Mouse (Mus musculus): ENCODE results near the gene Npepps. TPM values are rescaled to one million over a fixed set of nuclear protein-coding genes. Genes with fewer than 3 reads are reported as not detected.
A peak's percentile ranks its signal among the peaks of the same experiment; 100 is the strongest.
"Not testable (repeated sequence)": the region's sequence is repeated elsewhere in the genome, so short reads cannot be mapped to it uniquely, and the experiment has no call there.

Npepps gene
- polyA plus RNA-seq (2015; fragmentation: Nextera tagmentation; extraction: Ambion mirVana) = 19.1 and 22.0 TPM in 2 replicates

DNA sequence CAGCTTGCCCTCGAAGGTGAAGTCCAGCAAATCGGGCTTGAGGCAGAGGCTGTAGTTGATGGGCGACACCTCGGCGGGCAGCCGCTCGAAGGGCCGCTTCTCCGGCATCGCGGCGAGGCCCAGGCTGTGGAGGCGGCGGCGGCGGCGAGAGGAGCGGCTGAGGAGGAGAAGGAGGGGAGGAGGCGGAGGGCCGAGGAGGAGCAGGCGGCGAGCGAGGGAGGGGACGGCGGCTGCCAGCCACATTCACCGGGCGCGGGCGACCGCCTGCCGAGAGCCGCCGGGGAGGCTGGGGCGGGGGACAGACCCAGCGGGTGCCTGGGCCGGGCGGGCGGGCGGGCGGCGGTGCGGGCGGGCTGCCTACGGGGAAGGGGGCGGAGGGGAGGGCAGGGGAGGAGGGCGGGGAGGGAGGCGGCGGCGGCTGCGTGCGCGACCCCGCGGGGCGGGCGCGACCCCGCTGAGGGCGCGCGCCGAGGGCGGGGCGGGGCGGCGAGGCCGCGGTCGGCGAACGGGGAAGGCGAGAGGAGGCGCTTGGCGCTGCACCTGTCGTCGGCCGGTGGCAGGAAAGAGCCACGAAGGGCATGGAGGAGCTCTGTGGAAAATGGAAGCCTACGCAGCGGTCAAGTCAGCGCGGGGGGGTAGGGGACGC, at the start of gene Npepps:
Gene Npepps (minus strand): TSS at position 423 of the 646 bp plus-strand sequence.
- Histone ChIP-seq H3K27ac (peak within 1 kb of the TSS; percentile 90), H3K4me2 (peak within 1 kb of the TSS; percentile 97), H3K9me3 (replicated peaks) (no peaks in the 10 kb centered on the region), H3K4me1 (replicated peaks) (peaks cover 38% of the 10 kb centered on the region), H3K27me3 (no peaks in the 10 kb centered on the region; the same call in 1 of the 2 replicates), H3K9ac (peak within 1 kb of the TSS; percentile 97), H3K36me3 (no peaks in the 10 kb centered on the region), H3K4me3 (replicated peaks) (peak within 1 kb of the TSS; percentile 95)
- peak; percentile 69 for DNase-seq
- WGBS (ENCODE audit: insufficient replicate concordance) = under 1% methylated on average over 67 of the region's 83 CpGs
- peak; percentile 84 for ATAC-seq (ENCODE audit: low read depth)

DNA sequence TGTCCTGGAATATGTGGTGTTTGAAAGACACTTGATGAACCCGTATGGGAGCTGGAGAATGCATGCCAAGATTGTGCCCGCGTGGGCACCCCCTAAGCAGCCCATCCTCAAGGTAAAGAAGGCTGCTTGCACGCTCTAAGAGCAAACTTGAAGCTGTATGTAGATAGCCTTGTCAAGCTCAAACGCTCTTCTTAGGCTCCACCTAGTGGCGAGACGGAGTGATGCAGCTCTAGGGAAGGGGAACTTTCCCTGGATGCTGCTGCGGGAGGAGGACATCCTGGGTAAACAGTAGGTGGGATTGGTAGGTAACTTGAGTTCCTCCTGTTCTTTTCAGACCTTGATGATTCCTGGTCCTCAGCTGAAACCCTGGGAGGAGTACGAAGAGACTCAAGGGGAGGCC, 47.7 kb upstream of the Npepps start:
- WGBS (ENCODE audit: insufficient replicate concordance) = 22% methylated on average over 9 of the region's 9 CpGs
- ATAC-seq (ENCODE audit: low read depth) (0 out of 2 replicates have a peak, but pooled peaks have one; percentile 31), DNase-seq (peak; percentile 41)
- Histone ChIP-seq H3K9ac (no peak overlapping the region), H3K4me1 (replicated peaks) (peaks cover 6% of the 10 kb centered on the region), H3K27me3 (no peaks in the 10 kb centered on the region), H3K4me2 (no peak overlapping the region), H3K36me3 (peaks cover 58% of the 10 kb centered on the region), H3K27ac (no peak overlapping the region), H3K9me3 (replicated peaks) (no peaks in the 10 kb centered on the region), H3K4me3 (replicated peaks) (no peak overlapping the region)

GRCm38 (mm10) chr11:97325224-97325623, 44.8 kb upstream of the Npepps start:
- DNase-seq (no peak), ATAC-seq (ENCODE audit: low read depth) (no peak)
- Histone ChIP-seq H3K4me3 (replicated peaks) (no peak overlapping the region), H3K4me2 (no peak overlapping the region), H3K36me3 (peaks cover 64% of the 10 kb centered on the region), H3K27me3 (no peaks in the 10 kb centered on the region), H3K4me1 (replicated peaks) (no peaks in the 10 kb centered on the region), H3K27ac (no peak overlapping the region), H3K9ac (no peak overlapping the region), H3K9me3 (replicated peaks) (no peaks in the 10 kb centered on the region)
- WGBS (ENCODE audit: insufficient replicate concordance) = 47% methylated on average over 1 of the region's 1 CpGs

DNA sequence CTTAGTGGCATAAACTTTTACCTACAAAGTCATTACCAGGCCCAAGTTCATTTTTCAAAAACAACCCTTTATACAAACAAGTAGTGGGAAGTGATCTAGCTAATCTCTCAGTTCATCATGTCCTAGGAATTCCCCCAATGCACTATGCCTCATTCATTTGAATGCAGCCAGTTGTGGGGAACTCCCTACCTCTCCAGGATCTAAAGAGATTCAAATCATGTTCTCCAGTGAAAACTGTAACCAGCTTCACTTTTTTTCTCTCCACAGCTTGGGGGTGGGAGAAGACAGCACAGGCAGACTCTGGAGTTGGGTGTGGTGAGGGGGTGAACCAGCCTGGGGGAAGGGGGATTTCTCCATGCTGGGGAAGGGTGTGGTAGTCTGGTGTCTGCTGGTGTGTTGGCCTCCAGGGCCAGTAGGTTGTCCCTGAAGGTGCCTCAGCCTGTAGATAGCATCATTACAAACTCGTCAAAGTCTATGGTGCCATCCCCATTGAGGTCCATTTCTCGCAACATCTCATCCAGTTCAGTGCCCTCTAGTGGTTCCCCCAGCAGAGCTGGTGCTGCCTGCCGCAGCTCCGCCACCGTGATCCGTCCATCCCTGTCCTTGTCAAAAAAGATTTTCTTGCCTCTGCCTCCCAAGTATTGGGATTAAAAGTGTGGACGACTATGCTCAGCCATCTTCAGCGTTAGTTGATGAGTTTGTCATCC, 41.6 kb upstream of the Npepps start:
- H3K9ac ChIP-seq; DNase-seq; H3K9me3 ChIP-seq (replicated peaks); H3K4me3 ChIP-seq (replicated peaks); H3K27ac ChIP-seq; H3K27me3 ChIP-seq; H3K4me2 ChIP-seq; H3K4me1 ChIP-seq (replicated peaks): not testable (repeated sequence)
- peaks cover 50% of the 10 kb centered on the region for H3K36me3 ChIP-seq
- ATAC-seq (ENCODE audit: low read depth) = 0 out of 2 replicates have a peak, but pooled peaks have one; percentile 48
- WGBS (ENCODE audit: insufficient replicate concordance) = 74% methylated on average over 8 of the region's 8 CpGs

DNA sequence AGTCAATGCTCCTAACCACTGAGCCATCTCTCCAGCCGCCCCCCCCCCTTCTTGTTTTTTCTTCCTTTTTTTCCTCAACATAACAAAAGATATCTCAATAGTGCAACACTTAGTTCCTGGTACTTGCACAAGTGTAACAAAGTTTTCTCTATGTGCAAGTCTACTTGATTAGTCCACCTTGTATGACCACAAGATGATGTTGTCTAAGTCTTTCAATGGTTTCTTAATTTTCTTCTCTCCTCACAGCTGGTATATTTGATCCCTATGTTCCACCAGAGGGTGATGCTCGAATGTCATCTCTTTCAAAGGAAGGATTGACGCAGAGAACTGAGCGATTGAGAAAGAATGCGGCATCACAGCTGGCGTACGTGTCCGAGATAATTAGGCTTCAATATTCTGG, 40.8 kb upstream of the Npepps start:
- H3K36me3 ChIP-seq = peaks cover 42% of the 10 kb centered on the region
- H3K4me3 ChIP-seq (replicated peaks) = no peak overlapping the region
- ATAC-seq (ENCODE audit: low read depth) = no peak
- H3K4me2 ChIP-seq = no peak overlapping the region
- H3K9me3 ChIP-seq (replicated peaks) = no peaks in the 10 kb centered on the region
- DNase-seq = no peak
- WGBS (ENCODE audit: insufficient replicate concordance) = 84% methylated on average over 8 of the region's 8 CpGs
- peaks cover 8% of the 10 kb centered on the region for H3K4me1 ChIP-seq (replicated peaks)
- H3K27me3 ChIP-seq = no peaks in the 10 kb centered on the region
- H3K9ac ChIP-seq = no peak overlapping the region
- no peak overlapping the region for H3K27ac ChIP-seq

- peaks cover 15% of the 10 kb centered on the region for H3K27me3 ChIP-seq
- under 1% methylated on average over 50 of the region's 50 CpGs for WGBS (ENCODE audit: insufficient replicate concordance)
- peaks cover 13% of the 10 kb centered on the region; the same call in 1 of the 2 replicates for H3K36me3 ChIP-seq
- DNase-seq = peak; percentile 98
- peak within 1 kb of the TSS; percentile 69 for H3K4me3 ChIP-seq (replicated peaks)
- ATAC-seq (ENCODE audit: low read depth) = peak; percentile 93
- H3K4me2 ChIP-seq = peak within 1 kb of the TSS; percentile 62
- peak within 1 kb of the TSS; percentile 55 for H3K27ac ChIP-seq
- peaks cover 24% of the 10 kb centered on the region for H3K4me1 ChIP-seq (replicated peaks)
- H3K9ac ChIP-seq = peak within 1 kb of the TSS; percentile 72
- H3K9me3 ChIP-seq (replicated peaks) = no peaks in the 10 kb centered on the region
Measured at GRCm38 (mm10) chr11:97315504-97316503, 35.4 kb upstream of the Npepps start, which contains the start of gene Mrpl45. TSS of gene Mrpl45 (plus strand) at chr11:97315716.

DNA sequence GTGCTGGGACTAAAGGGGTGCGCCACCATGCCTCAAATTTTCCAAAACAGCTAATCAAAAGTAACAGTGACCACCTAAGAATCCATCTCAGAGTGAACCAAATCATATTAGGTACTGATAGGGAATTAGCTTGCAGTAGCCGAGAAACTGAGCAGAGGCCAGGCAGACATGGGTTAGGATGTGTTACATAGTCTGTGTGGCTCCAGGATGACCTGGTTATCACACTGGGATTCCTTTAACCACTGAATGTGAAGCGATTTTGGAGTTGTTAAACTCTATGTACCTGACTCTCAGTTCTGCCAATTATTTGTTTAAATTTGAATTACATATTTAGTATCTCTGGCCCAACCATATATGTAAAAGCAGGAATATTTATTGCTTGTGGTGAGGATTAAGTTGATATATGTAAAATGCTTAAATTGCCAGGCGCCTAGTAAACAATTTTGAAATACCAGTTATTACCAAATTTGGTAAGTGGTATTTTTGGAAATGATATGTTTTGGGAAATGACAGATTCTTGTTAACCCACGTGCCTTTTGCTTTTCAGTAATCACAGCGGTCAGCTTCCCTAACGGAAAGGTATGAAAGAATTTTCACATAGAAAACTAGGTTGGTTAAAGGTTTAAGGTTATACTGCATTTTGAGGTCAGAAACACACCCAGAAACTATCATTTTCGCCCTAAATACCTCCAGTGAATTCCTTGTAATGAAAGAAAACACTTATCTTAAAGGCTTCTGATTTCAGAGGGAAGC, 34.5 kb upstream of the Npepps start:
- peak overlapping the region; percentile 69 for H3K4me3 ChIP-seq (replicated peaks)
- 38% methylated on average over 8 of the region's 8 CpGs for WGBS (ENCODE audit: insufficient replicate concordance)
- H3K9ac ChIP-seq = peak overlapping the region; percentile 64
- no peak for DNase-seq
- peak overlapping the region; percentile 55 for H3K27ac ChIP-seq
- H3K4me2 ChIP-seq = peak overlapping the region; percentile 62
- peaks cover 33% of the 10 kb centered on the region for H3K4me1 ChIP-seq (replicated peaks)
- H3K9me3 ChIP-seq (replicated peaks) = no peaks in the 10 kb centered on the region
- H3K27me3 ChIP-seq = peaks cover 23% of the 10 kb centered on the region
- H3K36me3 ChIP-seq = peaks cover 11% of the 10 kb centered on the region; the same call in 1 of the 2 replicates
- ATAC-seq (ENCODE audit: low read depth) = no peak

- H3K4me3 ChIP-seq (replicated peaks) = no peak overlapping the region
- no peaks in the 10 kb centered on the region for H3K9me3 ChIP-seq (replicated peaks)
Measured at GRCm38 (mm10) chr11:97314110-97314509, 33.7 kb upstream of the Npepps start.

GRCm38 (mm10) chr11:97312871-97313270, 32.4 kb upstream of the Npepps start:
- not testable (repeated sequence) for H3K9me3 ChIP-seq (replicated peaks); H3K36me3 ChIP-seq; H3K9ac ChIP-seq; DNase-seq; H3K4me3 ChIP-seq (replicated peaks); H3K27ac ChIP-seq; ATAC-seq (ENCODE audit: low read depth); H3K4me2 ChIP-seq
- peaks cover 42% of the 10 kb centered on the region for H3K4me1 ChIP-seq (replicated peaks)
- H3K27me3 ChIP-seq = peaks cover 31% of the 10 kb centered on the region
- 53% methylated on average over 1 of the region's 1 CpGs for WGBS (ENCODE audit: insufficient replicate concordance)

More at GRCm38 (mm10) chr11:97314110-97314509, 33.7 kb upstream of the Npepps start:
- Histone ChIP-seq H3K9ac (no peak overlapping the region), H3K4me2 (no peak overlapping the region), H3K4me1 (replicated peaks) (peaks cover 41% of the 10 kb centered on the region), H3K36me3 (peaks cover 9% of the 10 kb centered on the region; the same call in 1 of the 2 replicates), H3K27ac (no peak overlapping the region), H3K27me3 (peaks cover 31% of the 10 kb centered on the region)
- ATAC-seq (ENCODE audit: low read depth) (no peak), DNase-seq (no peak)
- WGBS (ENCODE audit: insufficient replicate concordance) = 83% methylated on average over 3 of the region's 3 CpGs

GRCm38 (mm10) chr11:97310895-97311631, 30.6 kb upstream of the Npepps start:
- DNase-seq = no peak
- Histone ChIP-seq H3K4me3 (replicated peaks) (peak overlapping the region; percentile 34), H3K4me1 (replicated peaks) (peaks cover 32% of the 10 kb centered on the region), H3K27ac (no peak overlapping the region), H3K9me3 (replicated peaks) (no peaks in the 10 kb centered on the region), H3K4me2 (peak overlapping the region; percentile 61), H3K36me3 (no peaks in the 10 kb centered on the region), H3K9ac (peak overlapping the region; percentile 37; the same call in 1 of the 2 replicates), H3K27me3 (peaks cover 31% of the 10 kb centered on the region)
- ATAC-seq (ENCODE audit: low read depth) = no peak
- 5% methylated on average over 18 of the region's 18 CpGs for WGBS (ENCODE audit: insufficient replicate concordance)
